Mouse (Mus musculus): ENCODE measurements around the gene Vrk3. TPM values are rescaled to one million over a fixed set of nuclear protein-coding genes. Genes with fewer than 3 reads are reported as not detected.
"Not testable (repeated sequence)": the region's sequence is repeated elsewhere in the genome, so short reads cannot be mapped to it uniquely, and the experiment has no call there.

Gene Vrk3
- total RNA-seq, 2 experiments from 2014 or later: 24.7 to 28.3 TPM

GRCm38 (mm10) chr7:44750950-44751349 is 2.7 kb downstream of the Vrk3 start, which contains the start of gene Zfp473:
Zfp473 (minus strand) TSS chr7:44751050.
- intact Hi-C loops (cut with DNase I): not testable (repeated sequence)

DNA sequence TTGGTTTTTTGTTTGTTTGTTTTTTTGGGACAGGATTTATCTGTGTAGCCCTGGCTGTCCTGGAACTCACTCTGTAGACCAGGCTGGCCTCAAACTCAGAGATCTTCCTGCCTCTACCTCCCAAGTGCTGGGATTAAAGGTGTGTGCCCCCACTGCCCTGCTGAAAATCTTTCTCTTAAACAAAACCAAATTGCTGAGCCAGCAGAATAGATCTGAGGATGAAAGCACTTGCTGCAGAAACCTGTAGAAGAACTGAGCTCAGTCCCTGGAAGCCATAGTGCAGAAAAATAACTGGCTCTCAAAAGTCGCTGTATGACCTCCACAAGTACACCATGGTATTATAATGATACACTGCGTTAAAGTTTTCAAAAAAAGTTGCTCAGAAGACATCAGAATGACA is 9.0 kb downstream of the Vrk3 start:
- no peak for DNase-seq
- intact Hi-C loops (cut with DNase I): no loop called here

More at GRCm38 (mm10) chr7:44750950-44751349, 2.7 kb downstream of the Vrk3 start, which contains the start of gene Zfp473:
- DNase-seq: not testable (repeated sequence)

- intact Hi-C loops (cut with DNase I): no loop called here
These were observed 12.2 kb downstream of the Vrk3 start for GRCm38 (mm10) chr7:44760366-44760765.

DNA sequence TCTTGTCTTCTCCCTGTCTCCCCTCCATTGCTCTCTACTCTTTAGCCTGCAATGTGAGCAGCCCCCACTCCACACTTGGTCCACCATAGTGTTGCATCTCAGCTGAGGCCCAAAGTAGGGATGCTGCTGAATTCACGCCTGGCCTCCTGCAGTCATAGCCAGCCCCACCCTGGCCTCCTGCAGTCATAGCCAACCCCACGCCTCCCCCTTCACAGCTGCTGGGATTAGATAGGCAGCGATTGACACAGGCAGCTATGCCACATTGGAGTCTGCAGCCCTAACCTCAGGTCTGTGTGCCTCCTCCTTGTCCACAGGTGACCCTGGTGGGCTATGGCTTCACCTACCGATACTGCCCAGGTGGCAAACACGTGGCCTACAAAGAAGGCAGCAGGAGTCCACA is 19.9 kb downstream of the Vrk3 start:
- intact Hi-C loops (cut with DNase I): no loop called here
- no peak for DNase-seq

More at GRCm38 (mm10) chr7:44760366-44760765, 12.2 kb downstream of the Vrk3 start:
- DNase-seq: no peak

DNA sequence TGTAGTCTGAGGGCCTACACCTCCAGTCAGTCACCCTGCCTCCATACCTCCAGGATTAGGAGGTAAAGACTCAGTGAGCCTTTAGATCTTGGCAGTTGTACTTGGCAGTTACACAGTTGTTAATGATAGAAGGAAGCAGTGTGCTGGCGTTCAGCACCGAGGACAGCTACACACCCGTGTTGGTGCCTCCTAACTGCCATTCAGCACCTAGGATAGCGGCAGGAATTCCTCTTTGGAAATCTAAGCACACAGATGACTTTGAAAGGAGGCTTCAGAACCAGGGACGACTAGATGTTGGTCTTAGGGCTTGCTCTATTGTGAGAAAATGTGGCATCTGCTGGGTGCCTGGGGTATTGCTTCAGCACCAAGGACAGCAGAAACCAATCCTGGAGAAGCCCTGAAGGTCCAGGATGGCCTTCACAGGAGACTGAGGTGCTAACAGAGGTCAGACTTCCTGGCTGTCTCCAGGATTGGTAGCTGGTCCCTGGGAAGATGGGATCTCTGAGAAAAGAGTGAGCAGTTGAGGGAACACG is 21.9 kb downstream of the Vrk3 start:
- peak; percentile 85 to 91 for DNase-seq
- intact Hi-C loops (cut with DNase I): loop anchor here (5.0 kb wide), 1 partner anchor 42 kb away; no protein-coding TSS in a partner anchor

DNA sequence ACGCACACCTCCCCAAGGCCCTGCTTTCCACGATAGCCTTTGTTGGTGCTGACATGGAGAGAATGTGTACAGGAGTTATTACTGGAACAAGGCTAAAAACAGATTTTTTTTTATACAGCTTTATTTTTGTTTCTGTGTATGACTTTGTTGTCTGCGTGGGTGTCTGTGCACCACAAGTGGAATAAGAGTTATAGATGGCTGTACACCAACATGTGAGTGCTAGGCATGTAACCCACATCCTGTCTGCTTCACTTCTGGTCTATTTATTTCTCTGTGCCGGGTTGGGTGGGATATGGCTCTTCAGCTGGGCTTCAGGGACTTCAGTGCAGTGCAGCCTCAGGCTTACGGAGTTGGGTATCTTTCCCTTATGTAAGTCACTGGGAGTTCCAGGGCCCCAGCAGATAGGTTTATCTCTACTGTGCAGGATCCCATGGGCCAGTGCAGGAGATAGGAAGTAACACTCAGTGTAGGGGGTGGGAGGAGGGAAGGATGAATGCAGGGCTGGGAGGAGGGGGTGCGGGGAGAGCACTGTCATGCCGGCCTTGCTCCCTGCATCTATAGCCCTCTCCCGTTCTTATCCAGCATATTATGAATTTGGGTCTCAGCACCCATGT is 24.5 kb downstream of the Vrk3 start:
- no peak for DNase-seq
- intact Hi-C loops (cut with DNase I): loop anchor here (5.0 kb wide), 1 partner anchor 40 kb away; no protein-coding TSS in a partner anchor

DNA sequence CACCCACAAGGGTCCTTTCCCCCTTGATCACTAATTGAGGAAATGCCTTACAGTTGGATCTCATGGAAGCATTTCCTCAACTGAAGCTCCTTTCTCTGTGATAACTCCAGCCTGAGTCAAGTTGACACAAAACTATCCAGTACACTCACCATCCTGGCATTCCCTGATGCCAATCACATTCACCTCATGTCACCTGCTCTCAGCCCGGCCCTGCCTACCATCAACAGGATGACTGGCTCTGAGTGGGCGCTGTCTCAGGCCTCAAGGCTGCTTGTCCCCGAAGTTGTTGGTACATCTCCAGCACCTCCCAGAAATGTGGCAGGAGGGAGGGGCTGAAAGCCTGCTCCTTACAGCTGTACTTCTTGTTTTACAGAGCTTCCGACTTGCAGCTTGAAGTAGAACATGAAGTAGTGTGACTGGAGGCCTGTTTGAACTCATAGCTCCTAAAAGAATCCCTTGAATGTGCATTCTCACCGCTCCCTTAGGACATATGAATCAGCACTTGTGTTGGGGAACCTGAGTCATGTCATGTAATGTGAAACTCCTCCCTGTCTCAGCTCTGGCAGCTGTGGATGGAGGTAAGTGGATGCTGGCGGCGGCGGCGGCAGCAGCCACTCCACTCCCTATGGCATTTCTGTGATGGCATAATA is 28.8 kb downstream of the Vrk3 start:
- intact Hi-C loops (cut with DNase I): no loop called here
- no peak for DNase-seq

- intact Hi-C loops (cut with DNase I): no loop called here
- no peak for DNase-seq
These were observed 31.9 kb downstream of the Vrk3 start for GRCm38 (mm10) chr7:44780101-44780500.

DNA sequence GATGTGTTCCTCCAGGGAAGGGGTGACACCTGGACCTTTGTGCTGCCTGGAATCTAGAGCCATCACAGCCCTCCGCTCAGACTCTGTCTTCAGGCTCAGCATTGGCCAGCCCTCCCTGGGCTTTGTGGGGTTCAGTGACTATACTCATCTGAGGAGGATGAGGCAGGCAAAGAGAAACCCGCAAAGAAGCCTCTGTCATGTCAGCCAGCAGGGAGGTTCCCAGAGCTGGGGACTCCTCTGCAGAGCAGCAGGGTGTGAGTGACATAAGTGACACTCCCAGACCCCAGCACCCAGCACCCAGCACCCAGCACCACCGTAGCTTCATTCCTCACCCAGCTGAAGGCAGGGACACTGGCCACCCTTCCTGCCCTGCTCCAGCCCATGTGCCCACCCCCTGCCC is 41.3 kb downstream of the Vrk3 start:
- intact Hi-C loops (cut with DNase I): no loop called here
- no peak for DNase-seq

DNA sequence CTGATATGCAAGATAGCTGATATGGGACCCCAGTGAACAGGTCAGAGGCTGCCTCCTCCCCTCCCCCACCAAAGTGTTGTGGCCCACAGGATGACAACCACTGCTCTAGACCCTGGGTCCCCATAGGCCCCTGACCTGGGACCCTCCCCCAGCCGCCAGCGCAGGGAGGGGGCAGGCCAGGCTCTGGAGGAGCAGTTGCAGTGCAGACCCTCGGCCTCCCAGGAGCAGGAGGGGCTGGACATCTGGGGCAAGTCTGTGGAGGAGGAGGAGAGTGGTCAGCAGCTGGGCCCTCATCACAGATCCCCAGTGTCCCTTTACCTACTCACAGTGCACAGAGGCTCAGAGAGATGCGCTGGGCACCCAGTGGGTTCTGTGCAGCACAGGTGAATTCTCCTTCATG is 41.9 kb downstream of the Vrk3 start:
- intact Hi-C loops (cut with DNase I): no loop called here
- no peak for DNase-seq

DNA sequence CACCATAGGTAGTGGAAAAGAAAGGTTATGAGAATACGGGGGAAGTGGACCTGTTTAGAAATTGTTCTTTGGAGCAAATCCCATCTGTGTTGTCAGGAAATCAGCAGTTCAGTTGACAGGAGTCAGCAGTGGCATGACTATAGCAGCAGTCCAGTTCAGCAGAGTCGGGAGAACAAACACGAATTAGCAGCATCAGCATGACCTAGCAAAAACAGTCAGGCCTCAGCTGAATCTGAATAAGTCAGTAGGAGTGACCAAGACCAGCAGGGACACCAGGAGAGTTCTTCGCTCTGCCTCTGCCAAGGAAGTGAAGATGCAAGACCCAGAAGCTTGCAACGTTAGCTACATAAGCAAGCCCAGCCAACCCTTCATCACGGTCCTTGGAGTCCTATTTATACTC is 44.6 kb downstream of the Vrk3 start:
- no peak for DNase-seq
- intact Hi-C loops (cut with DNase I): no loop called here

- no peak for DNase-seq
- intact Hi-C loops (cut with DNase I): no loop called here
These were observed 60.7 kb downstream of the Vrk3 start for GRCm38 (mm10) chr7:44808927-44809326.

DNA sequence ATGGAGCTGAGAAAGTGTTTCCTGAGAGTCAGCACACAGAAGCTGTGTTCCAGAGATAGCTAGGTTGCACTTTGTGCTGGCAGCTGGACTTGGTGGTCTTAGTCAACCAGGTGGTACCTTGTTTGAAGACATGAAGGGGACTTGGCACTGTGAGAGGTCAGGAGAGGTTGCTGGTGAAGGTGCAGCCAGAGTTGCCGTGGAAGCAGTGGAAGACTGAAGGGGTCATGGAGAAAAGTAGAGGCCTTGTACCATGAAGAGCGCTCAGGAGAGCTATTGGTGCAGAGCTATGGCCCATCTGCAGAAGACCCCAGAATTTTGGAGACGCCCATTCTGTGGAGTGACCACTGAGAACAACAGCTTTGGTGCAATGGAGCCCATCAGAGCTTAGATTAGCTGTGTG is 61.3 kb downstream of the Vrk3 start:
- DNase-seq: no peak
- intact Hi-C loops (cut with DNase I): no loop called here

GRCm38 (mm10) chr7:44810365-44810764 is 62.2 kb downstream of the Vrk3 start:
- intact Hi-C loops (cut with DNase I): loop anchor here (5.0 kb wide), 1 partner anchor 38 kb away; no protein-coding TSS in a partner anchor
- no peak for DNase-seq

GRCm38 (mm10) chr7:44810819-44811557 is 62.8 kb downstream of the Vrk3 start:
- intact Hi-C loops (cut with DNase I): loop anchor here (5.0 kb wide), 1 partner anchor 39 kb away; no protein-coding TSS in a partner anchor
- no peak for DNase-seq

DNA sequence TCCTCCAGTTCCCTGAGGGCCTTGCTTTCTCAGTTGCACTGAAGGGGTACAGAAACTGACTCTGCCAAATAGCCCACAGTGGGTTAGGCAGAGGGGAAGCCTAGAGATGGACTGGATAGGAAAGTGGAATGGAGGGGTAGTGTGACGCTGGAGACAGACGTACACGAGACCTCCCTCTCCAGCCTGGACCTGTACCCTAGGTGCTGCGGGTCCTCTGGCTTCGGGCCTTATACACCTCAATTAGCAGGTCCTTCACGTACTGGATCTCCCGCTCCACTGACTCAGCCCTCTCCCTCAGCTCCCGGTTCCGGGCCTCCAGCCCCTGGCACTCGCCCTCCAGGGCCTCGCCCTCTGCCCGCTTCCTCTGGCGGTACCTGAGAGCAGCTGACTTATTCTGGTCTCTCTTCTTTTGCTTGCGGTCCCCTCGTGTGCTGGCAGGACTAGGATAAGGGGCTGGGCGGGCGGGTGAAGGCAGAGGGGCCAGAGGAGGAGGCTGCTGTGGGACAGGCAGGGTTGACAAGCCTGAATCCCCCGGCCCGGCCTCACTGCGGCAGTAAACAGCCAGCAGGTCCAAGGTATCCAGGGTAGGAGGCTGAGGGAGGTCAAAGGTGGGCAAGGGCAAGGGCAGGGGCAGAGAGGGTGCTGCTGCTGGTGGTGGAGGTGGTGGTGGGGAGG is 64.6 kb downstream of the Vrk3 start:
- intact Hi-C loops (cut with DNase I): loop anchor here (5.0 kb wide), 1 partner anchor 40 kb away; no protein-coding TSS in a partner anchor

GRCm38 (mm10) chr7:44813985-44814384 is 65.8 kb downstream of the Vrk3 start:
- intact Hi-C loops (cut with DNase I): loop anchor here (5.0 kb wide), 1 partner anchor 42 kb away; no protein-coding TSS in a partner anchor

More for the DNA sequence above, 64.6 kb downstream of the Vrk3 start:
- no peak for DNase-seq

GRCm38 (mm10) chr7:44814423-44814822 is 66.2 kb downstream of the Vrk3 start:
- no peak for DNase-seq
- intact Hi-C loops (cut with DNase I): loop anchor here (5.0 kb wide), 1 partner anchor 42 kb away; no protein-coding TSS in a partner anchor

More at GRCm38 (mm10) chr7:44813985-44814384, 65.8 kb downstream of the Vrk3 start:
- no peak for DNase-seq

DNA sequence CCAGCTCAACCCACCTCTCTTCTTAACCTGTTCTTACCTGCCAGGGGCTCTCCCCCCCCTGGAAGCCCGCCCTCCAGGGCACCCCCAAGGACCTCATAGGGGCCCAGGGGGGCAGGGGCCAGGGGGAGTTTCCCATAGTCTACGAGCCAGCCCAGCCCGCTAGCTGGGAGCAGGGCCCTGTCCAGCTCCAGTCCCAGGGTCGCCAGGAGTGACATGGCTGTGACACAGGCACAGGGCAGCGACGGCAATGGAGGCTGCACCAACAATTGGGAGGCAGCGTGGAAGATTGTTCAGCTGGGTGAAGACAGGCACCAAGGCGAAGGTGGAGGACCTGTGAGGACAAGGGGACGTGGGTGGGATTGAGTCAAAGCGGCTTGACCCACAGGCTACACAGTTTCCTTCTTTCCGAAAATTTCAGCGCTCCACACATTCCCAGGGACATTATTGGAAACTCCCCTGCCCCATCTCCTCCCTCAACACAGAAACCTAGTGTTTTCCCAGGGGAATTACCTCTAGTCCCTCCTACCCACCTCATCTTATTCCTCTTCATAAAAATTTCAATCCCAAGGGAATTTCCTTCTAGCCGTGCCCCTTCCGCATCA is 66.8 kb downstream of the Vrk3 start:
- intact Hi-C loops (cut with DNase I): loop anchor here (5.0 kb wide), 1 partner anchor 43 kb away; no protein-coding TSS in a partner anchor
- no peak for DNase-seq
